Mouse (Mus musculus) myocyte (in vitro differentiated cells): ENCODE results near the gene Gm10375. TPM values are rescaled to one million over a fixed set of nuclear protein-coding genes. Genes with fewer than 3 reads are reported as not detected.
"Not testable (repeated sequence)": the region's sequence is repeated elsewhere in the genome, so short reads cannot be mapped to it uniquely, and the experiment has no call there.

Experiments
- H3K27me3 ChIP-seq: one replicate; pipeline ENCODE4 v1.6.1; 2011; ENCODE audit not compliant: control insufficient read depth, insufficient read depth, insufficient read length
- H3K36me3 ChIP-seq: one replicate; pipeline ENCODE4 v1.6.1; 2011; ENCODE audit not compliant: control insufficient read depth, insufficient read depth
- H3K4me2 ChIP-seq: one replicate; pipeline ENCODE4 v1.6.1; 2011; ENCODE audit warnings: low read depth, control low read depth
- H3K4me3 ChIP-seq: one replicate; pipeline ENCODE4 v1.5.1; 2011; ENCODE audit warnings: mild to moderate bottlenecking, control low read depth, moderate library complexity
- H3K79me2 ChIP-seq: one replicate; pipeline ENCODE4 v1.6.1; 2011; ENCODE audit not compliant: control insufficient read depth, insufficient read depth
- H3ac ChIP-seq: one replicate; pipeline ENCODE4 v1.6.1; 2011; ENCODE audit not compliant: control insufficient read depth, insufficient read length
- polyA plus RNA-seq: library from polyadenylated mRNA; unstranded; fragments of >200 nt; fragmentation: generic; extraction: Trizol; gene quantifications from one replicate; pipeline ENCODE4 v1.2.1, GENCODE M21; 2012; ENCODE audit warnings: missing spikeins

The Gm10375 gene
- polyA plus RNA-seq, result not detected

GRCm38 (mm10) chr14:43607913-43608312, at the start of gene Gm10375:
TSS of gene Gm10375 (minus strand) at chr14:43608013.
- H3ac ChIP-seq, H3K4me2 ChIP-seq, H3K4me3 ChIP-seq, H3K27me3 ChIP-seq, H3K79me2 ChIP-seq, H3K36me3 ChIP-seq: not testable (repeated sequence)

GRCm38 (mm10) chr14:43579046-43579445, 28.8 kb downstream of the Gm10375 start, which contains the start of gene Gm17654:
TSS of gene Gm17654 (minus strand) at chr14:43579146.
- H3K4me3 ChIP-seq, H3K27me3 ChIP-seq, H3K79me2 ChIP-seq, H3K36me3 ChIP-seq, H3ac ChIP-seq, H3K4me2 ChIP-seq: not testable (repeated sequence)

GRCm38 (mm10) chr14:43577969-43578368, 29.8 kb downstream of the Gm10375 start:
- not testable (repeated sequence) for H3K4me2 ChIP-seq, H3K27me3 ChIP-seq, H3ac ChIP-seq, H3K36me3 ChIP-seq, H3K79me2 ChIP-seq, H3K4me3 ChIP-seq

Other genes starting within 250 kb of the Gm10375 start
- gene Gm8138, start 191.7 kb downstream of the Gm10375 start, polyA plus RNA-seq, result not detected
- gene Gm5799, start 64.4 kb downstream of the Gm10375 start, polyA plus RNA-seq, result 0.06 TPM
- gene Gm17654, start 28.9 kb downstream of the Gm10375 start, polyA plus RNA-seq, result not detected
- not detected for gene Gm8165, start 69.2 kb upstream of the Gm10375 start, polyA plus RNA-seq
- 0.40 TPM for gene Gm7324, start 89.8 kb upstream of the Gm10375 start, polyA plus RNA-seq
- gene Gm16506, start 119.5 kb upstream of the Gm10375 start, polyA plus RNA-seq, result not detected
- not detected for gene Gm6526, start 139.9 kb upstream of the Gm10375 start, polyA plus RNA-seq
- gene Gm8180, start 176.7 kb upstream of the Gm10375 start, polyA plus RNA-seq, result not detected